Mouse (Mus musculus) E14TG2a.4 (cell line): Measurements from ENCODE around the gene Tbxa2r.

Source experiments
- CTCF ChIP-seq: conservative IDR thresholded peaks from 2 replicates; pipeline ENCODE4 v1.5.1; 2014; ENCODE audit warnings: low read length
- POU5F1 ChIP-seq: IDR thresholded peaks from 2 replicates; pipeline ENCODE4 v1.6.1; 2014; ENCODE audit warnings: low read length, borderline replicate concordance

DNA sequence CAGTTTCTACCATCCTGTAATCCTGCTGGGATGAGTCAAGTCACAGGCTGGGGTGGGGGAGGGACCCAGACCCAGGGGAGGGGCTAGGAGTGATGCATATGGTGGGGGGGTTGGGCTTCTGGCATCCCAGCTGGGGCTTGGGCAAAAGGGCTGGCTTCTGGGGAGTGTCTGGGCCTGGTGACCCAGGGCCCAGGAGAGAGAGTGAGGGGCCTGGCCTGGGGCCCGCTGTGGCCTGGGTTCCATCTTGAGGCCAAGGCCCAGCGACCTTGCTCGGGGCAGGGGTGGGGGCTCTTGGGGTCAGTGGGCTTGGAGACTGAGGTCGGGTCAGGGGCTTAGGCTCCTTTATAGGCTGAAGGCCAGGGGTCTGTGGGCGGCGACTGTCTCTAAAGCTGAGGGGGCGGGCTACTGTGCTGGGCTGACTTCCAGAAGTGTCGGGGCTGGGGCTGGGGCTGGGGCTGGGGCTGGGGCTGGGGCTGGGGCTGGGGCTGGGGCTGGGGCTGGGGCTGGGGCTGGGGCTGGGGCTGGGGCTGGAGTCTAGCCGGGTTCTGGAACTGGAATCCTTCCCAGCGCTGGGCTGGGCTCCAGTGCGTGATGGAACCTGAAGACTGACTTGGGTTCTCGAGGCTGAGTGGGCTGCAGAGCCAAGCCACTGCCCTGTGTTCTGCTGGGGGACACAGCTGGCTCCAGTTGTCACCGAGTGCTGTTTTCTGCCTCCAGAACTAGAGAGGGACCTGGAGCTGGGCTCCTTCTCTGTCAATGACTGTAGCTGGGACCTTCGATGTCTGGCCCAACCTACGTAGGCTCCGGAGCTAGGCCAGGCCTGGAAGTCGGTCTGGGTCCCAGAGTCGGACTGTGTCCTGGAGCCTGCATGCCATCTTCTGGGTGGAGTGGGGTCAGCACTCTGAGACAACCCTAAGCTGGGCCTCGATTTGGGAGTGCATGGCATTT lies 7.1 kb downstream of the Tbxa2r start:
- TF ChIP-seq CTCF (no peak), POU5F1 (no peak)
